Mouse (Mus musculus): ENCODE results near the gene Tbxas1.

Tbxas1 gene

GRCm38 (mm10) chr6:39033676-39034075, 158.5 kb downstream of the Tbxas1 start:
- no peak for TF ChIP-seq GATA4 (IDR thresholded peaks at IDR 0.05; ENCODE audit: insufficient replicate concordance, low read length)

- no peak for TF ChIP-seq GATA4 (IDR thresholded peaks at IDR 0.05; ENCODE audit: insufficient replicate concordance, low read length)
Measured at GRCm38 (mm10) chr6:39035039-39035438, 159.8 kb downstream of the Tbxas1 start.

GRCm38 (mm10) chr6:39036204-39036603, 161.0 kb downstream of the Tbxas1 start:
- no peak for TF ChIP-seq GATA4 (IDR thresholded peaks at IDR 0.05; ENCODE audit: insufficient replicate concordance, low read length)

- no peak for TF ChIP-seq GATA4 (IDR thresholded peaks at IDR 0.05; ENCODE audit: insufficient replicate concordance, low read length)
Measured at GRCm38 (mm10) chr6:39040451-39040850, 165.2 kb downstream of the Tbxas1 start.

- no peak for TF ChIP-seq GATA4 (IDR thresholded peaks at IDR 0.05; ENCODE audit: insufficient replicate concordance, low read length)
Measured at GRCm38 (mm10) chr6:39049141-39049540, 173.9 kb downstream of the Tbxas1 start.

DNA sequence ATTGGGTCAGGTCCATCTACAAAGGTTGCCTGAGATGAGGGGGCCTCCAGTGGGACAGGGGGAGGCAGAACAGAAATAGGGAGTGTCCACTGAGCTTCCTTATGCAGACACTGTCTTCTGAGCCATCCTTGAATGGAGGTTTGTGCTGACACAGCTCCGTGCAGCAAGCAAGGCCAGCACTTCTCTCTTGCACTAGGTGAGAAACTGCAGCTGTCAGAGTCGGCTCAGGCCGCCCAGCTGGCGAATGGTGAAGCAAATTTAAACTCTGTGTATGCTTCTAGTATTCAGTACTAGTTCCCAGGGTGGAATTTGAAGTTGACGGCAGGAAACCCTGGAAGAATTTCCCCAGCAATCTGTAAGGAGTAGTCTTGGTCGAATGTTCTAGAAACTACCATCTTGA, 175.6 kb downstream of the Tbxas1 start:
- TF ChIP-seq GATA4 (IDR thresholded peaks at IDR 0.05; ENCODE audit: insufficient replicate concordance, low read length), result no peak

- TF ChIP-seq GATA4 (IDR thresholded peaks at IDR 0.05; ENCODE audit: insufficient replicate concordance, low read length), result no peak
Measured at GRCm38 (mm10) chr6:39051799-39052556, 176.8 kb downstream of the Tbxas1 start.

DNA sequence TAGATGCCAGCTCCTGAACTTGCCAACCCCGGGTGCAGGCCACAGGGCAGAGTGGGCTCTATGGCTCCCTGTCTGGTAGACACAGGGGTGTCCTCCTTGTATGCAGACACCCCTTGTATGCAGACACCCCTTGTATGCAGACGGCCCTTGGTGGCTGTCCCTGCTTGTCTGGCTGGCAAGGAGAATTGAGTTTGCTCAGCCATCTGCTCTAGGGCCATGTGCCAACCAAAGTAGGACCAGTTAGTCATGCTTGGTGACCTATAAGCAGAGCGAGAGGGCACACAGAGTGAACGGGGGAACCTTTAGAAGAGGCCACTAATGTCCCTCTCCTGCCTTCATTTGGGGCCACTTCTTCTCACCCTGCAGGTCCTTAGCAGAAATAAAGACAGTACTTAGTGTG, 177.4 kb downstream of the Tbxas1 start:
- no peak for TF ChIP-seq GATA4 (IDR thresholded peaks at IDR 0.05; ENCODE audit: insufficient replicate concordance, low read length)

DNA sequence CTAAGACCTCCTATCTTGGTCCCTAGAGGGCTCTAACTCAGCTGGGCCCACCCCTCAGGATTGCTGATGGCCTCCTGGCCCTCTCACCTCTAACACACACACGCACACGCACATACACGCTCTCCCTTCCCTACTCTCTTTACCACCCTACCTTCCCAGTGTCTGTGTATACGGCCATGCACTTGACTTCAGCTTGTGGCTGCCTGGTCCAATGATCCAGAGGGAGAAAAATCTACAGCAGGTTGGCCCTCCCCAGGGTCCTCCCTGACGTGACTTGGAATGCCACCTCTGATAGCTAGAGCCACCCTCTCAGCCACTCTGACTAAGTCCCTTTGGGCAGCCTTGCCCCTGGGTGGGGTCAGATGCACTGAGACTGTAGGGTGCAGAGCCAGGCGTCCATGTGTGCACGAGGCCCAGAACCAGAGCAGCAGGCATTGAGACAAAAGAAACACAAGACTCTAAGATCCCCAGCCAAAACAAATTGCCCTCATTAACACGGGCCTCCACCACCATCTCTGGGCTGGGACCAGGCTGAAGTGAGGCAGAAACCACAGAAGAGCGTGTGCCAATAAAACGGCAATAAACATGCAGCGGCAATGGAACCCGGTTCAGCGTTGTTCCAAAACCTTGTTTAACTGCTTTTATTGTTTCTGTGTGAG, 179.1 kb downstream of the Tbxas1 start:
- TF ChIP-seq GATA4 (IDR thresholded peaks at IDR 0.05; ENCODE audit: insufficient replicate concordance, low read length), result no peak

DNA sequence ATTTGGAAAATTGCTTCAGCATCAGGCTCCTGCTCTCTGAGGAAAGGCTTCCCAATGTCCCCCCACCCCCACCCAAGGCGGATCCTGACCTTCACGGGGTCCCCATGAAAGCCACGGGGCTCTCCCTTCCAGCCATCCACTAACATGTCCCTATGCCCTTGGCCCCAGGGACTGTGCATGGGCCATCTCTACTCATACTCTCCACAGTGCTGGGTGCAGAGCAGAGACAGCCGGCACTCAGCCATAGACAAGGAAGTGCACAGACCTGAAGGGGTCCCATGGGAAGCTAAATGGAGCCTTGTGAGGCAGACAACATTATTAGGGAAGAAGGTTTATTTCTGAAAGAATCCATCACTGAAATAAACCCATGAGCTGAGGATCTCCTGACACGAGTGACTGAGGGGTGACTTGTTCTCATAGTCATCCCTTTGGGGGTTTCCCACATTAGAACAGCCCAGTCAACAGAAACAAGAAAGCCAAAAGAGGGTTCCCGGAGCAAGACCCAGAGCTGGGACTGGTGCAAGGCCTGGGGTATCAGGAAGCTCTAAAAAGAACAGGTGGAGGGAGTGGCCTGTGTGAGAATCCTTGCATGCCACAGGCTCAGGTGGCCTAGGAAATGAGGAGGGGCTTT, 179.8 kb downstream of the Tbxas1 start:
- TF ChIP-seq GATA4 (IDR thresholded peaks at IDR 0.05; ENCODE audit: insufficient replicate concordance, low read length), result no peak

GRCm38 (mm10) chr6:39055831-39056261, 180.6 kb downstream of the Tbxas1 start:
- no peak for TF ChIP-seq GATA4 (IDR thresholded peaks at IDR 0.05; ENCODE audit: insufficient replicate concordance, low read length)

- no peak for TF ChIP-seq GATA4 (IDR thresholded peaks at IDR 0.05; ENCODE audit: insufficient replicate concordance, low read length)
Measured at GRCm38 (mm10) chr6:39057161-39057560, 182.0 kb downstream of the Tbxas1 start.

GRCm38 (mm10) chr6:39058389-39058788, 183.2 kb downstream of the Tbxas1 start:
- TF ChIP-seq GATA4 (IDR thresholded peaks at IDR 0.05; ENCODE audit: insufficient replicate concordance, low read length), result no peak

DNA sequence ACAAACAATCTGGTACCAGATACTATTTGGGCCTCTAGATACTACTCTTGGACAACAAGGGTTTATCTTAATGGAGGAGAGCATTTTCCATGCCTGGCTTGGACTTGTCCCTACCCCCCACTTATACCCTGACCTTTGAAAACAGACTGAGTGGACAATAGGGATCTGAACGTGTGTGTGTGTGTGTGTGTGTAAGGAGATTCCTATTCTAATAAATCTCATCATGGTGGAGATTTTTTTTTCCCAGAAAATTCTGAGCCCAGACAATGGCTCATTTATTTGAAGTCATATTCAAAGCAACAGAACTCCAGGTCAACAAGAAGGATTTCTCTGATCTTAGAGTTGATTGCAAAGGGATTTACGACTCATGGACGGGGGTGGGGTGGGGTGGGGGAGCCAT, 183.7 kb downstream of the Tbxas1 start:
- no peak for TF ChIP-seq GATA4 (IDR thresholded peaks at IDR 0.05; ENCODE audit: insufficient replicate concordance, low read length)

- peak; percentile 93 for TF ChIP-seq GATA4 (IDR thresholded peaks at IDR 0.05; ENCODE audit: insufficient replicate concordance, low read length)
Measured at GRCm38 (mm10) chr6:39059547-39060497, 184.6 kb downstream of the Tbxas1 start.
